Mouse (Mus musculus): ENCODE measurements around the gene Stat4. TPM values are rescaled to one million over a fixed set of nuclear protein-coding genes. Genes with fewer than 3 reads are reported as not detected.

Stat4 gene
- polyA plus RNA-seq, 1 experiment: not detected

- no peak overlapping the region for H3K4me3 ChIP-seq (replicated peaks)
- TF ChIP-seq GATA1 (IDR thresholded peaks at IDR 0.05; ENCODE audit: low read length): no peak
- TF ChIP-seq TAL1 (IDR thresholded peaks at IDR 0.05; ENCODE audit: low read length): no peak
- no peaks in the 10 kb centered on the region for H3K27me3 ChIP-seq (ENCODE audit: control insufficient read depth)
- peaks cover 56% of the 10 kb centered on the region for H3K36me3 ChIP-seq (ENCODE audit: control insufficient read depth)
- no peaks in the 10 kb centered on the region for H3K9me3 ChIP-seq (ENCODE audit: control insufficient read depth, low read length)
- H3K4me1 ChIP-seq (ENCODE audit: control insufficient read depth): peaks cover 14% of the 10 kb centered on the region
Measured at GRCm38 (mm10) chr1:52152369-52152768, 165.4 kb downstream of the Stat4 start.

GRCm38 (mm10) chr1:52152936-52153335 is 166.0 kb downstream of the Stat4 start:
- H3K4me3 ChIP-seq (replicated peaks): no peak overlapping the region
- H3K9me3 ChIP-seq (ENCODE audit: control insufficient read depth, low read length): no peaks in the 10 kb centered on the region
- H3K4me1 ChIP-seq (ENCODE audit: control insufficient read depth): peaks cover 14% of the 10 kb centered on the region
- peaks cover 58% of the 10 kb centered on the region for H3K36me3 ChIP-seq (ENCODE audit: control insufficient read depth)
- no peaks in the 10 kb centered on the region for H3K27me3 ChIP-seq (ENCODE audit: control insufficient read depth)
- no peak for TF ChIP-seq GATA1 (IDR thresholded peaks at IDR 0.05; ENCODE audit: low read length)
- no peak for TF ChIP-seq TAL1 (IDR thresholded peaks at IDR 0.05; ENCODE audit: low read length)

GRCm38 (mm10) chr1:52154890-52155289 is 167.9 kb downstream of the Stat4 start:
- TF ChIP-seq GATA1 (IDR thresholded peaks at IDR 0.05; ENCODE audit: low read length) (no peak), TAL1 (IDR thresholded peaks at IDR 0.05; ENCODE audit: low read length) (no peak)
- Histone ChIP-seq H3K4me3 (replicated peaks) (no peak overlapping the region), H3K27me3 (ENCODE audit: control insufficient read depth) (no peaks in the 10 kb centered on the region), H3K36me3 (ENCODE audit: control insufficient read depth) (peaks cover 65% of the 10 kb centered on the region), H3K4me1 (ENCODE audit: control insufficient read depth) (peaks cover 12% of the 10 kb centered on the region), H3K9me3 (ENCODE audit: control insufficient read depth, low read length) (no peaks in the 10 kb centered on the region)

GRCm38 (mm10) chr1:52156351-52156750 is 169.4 kb downstream of the Stat4 start:
- Histone ChIP-seq H3K9me3 (ENCODE audit: control insufficient read depth, low read length) (no peaks in the 10 kb centered on the region), H3K4me3 (replicated peaks) (no peak overlapping the region), H3K27me3 (ENCODE audit: control insufficient read depth) (no peaks in the 10 kb centered on the region), H3K36me3 (ENCODE audit: control insufficient read depth) (peaks cover 65% of the 10 kb centered on the region), H3K4me1 (ENCODE audit: control insufficient read depth) (no peaks in the 10 kb centered on the region)
- no peak for TF ChIP-seq TAL1 (IDR thresholded peaks at IDR 0.05; ENCODE audit: low read length)
- no peak for TF ChIP-seq GATA1 (IDR thresholded peaks at IDR 0.05; ENCODE audit: low read length)

Other genes starting within 250 kb of the Stat4 start
- gene Myo1b, start 71.1 kb upstream of the Stat4 start, polyA plus RNA-seq (2012): not detected in 2 replicates
- 0.33 and 0.43 TPM in 2 replicates for gene Stat1, start 132.3 kb downstream of the Stat4 start, polyA plus RNA-seq (2012)
- gene Gls, start 246.1 kb downstream of the Stat4 start, polyA plus RNA-seq (2012): 0.48 and 0.97 TPM in 2 replicates

Measured in erythroblast, embryonic 14.5 days (primary cell).